9 mouse cellular contexts compared by ENCODE assay signal in genomic region chr2:36276454-36276853, GRCm38 (mm10). TPM values are rescaled to one million over a fixed set of nuclear protein-coding genes. Genes with fewer than 3 reads are reported as not detected.
DNase-seq lines count a peak whose midpoint lies in the region; ATAC-seq and TF ChIP-seq lines count a peak whose summit lies in the region.
"Had no signal": no experiment of that assay in that cellular context is flagged by ENCODE, and none has a peak within 500 bp of the region (broad histone marks: within the 10 kb centered on the region; RNA-seq: fewer than 3 reads in every experiment).

No protein-coding gene starts in this region.

- no peaks in the 10 kb centered on the region for H3K9me3 ChIP-seq in liver, embryonic 12.5 days (replicated peaks)
- no peaks in the 10 kb centered on the region for H3K9me3 ChIP-seq in midbrain, embryonic 16.5 days (replicated peaks; ENCODE audit: control insufficient read depth, low read length, poor library complexity, severe bottlenecking)
- H3K9me3 ChIP-seq: embryonic facial prominence, embryonic 15.5 days had no signal

- peak; percentile 17; the same call in 1 of the 2 replicates for TF ChIP-seq CTCF in bone marrow, adult 2 months (IDR thresholded peaks at IDR 0.05; ENCODE audit: control insufficient read depth, insufficient read depth, low read length)

- no peak overlapping the region for H3K4me3 ChIP-seq in liver, embryonic 12.5 days
- H3K4me3 ChIP-seq in bone marrow, adult 2 months (replicated peaks; ENCODE audit: control insufficient read depth, low read depth, low read length): no peak overlapping the region
- no peak overlapping the region for H3K4me3 ChIP-seq in midbrain, embryonic 16.5 days (ENCODE audit: low read depth, low read length)
- H3K4me3 ChIP-seq: embryonic facial prominence, embryonic 15.5 days had no signal

- no peak overlapping the region for H3K9ac ChIP-seq in liver, embryonic 12.5 days
- H3K9ac ChIP-seq in midbrain, embryonic 16.5 days (ENCODE audit: low read depth, low read length): no peak overlapping the region
- H3K9ac ChIP-seq: embryonic facial prominence, embryonic 15.5 days had no signal

- no peak overlapping the region for H3K27ac ChIP-seq in liver, embryonic 12.5 days
- H3K27ac ChIP-seq in bone marrow, adult 2 months (ENCODE audit: control insufficient read depth, insufficient read depth, low read depth, low read length, poor library complexity): no peak overlapping the region
- H3K27ac ChIP-seq in midbrain, embryonic 16.5 days (ENCODE audit: low read length): no peak overlapping the region
- H3K27ac ChIP-seq: embryonic facial prominence, embryonic 15.5 days had no signal

- H3K36me3 ChIP-seq in liver, embryonic 12.5 days: no peaks in the 10 kb centered on the region
- H3K36me3 ChIP-seq in midbrain, embryonic 16.5 days (ENCODE audit: control insufficient read depth, insufficient read depth, low read length): no peaks in the 10 kb centered on the region
- H3K36me3 ChIP-seq: embryonic facial prominence, embryonic 15.5 days had no signal

- TF ChIP-seq POLR2A in bone marrow, adult 2 months (IDR thresholded peaks at IDR 0.05; ENCODE audit: borderline replicate concordance, control insufficient read depth, low read depth, low read length): no peak

- intact Hi-C loops in left cerebral cortex, postnatal 25 days (cut with DNase I): loop anchor here (1.0 kb wide), 1 partner anchor 267 kb away; no protein-coding TSS in a partner anchor

- H3K27me3 ChIP-seq in liver, embryonic 12.5 days (replicated peaks): no peaks in the 10 kb centered on the region
- H3K27me3 ChIP-seq in midbrain, embryonic 16.5 days (ENCODE audit: control insufficient read depth, insufficient read depth, low read depth, low read length): no peaks in the 10 kb centered on the region; the same call in 1 of the 2 replicates
- H3K27me3 ChIP-seq: embryonic facial prominence, embryonic 15.5 days had no signal

- H3K4me2 ChIP-seq in liver, embryonic 12.5 days: no peak overlapping the region
- H3K4me2 ChIP-seq in midbrain, embryonic 16.5 days (ENCODE audit: low read length): no peak overlapping the region
- H3K4me2 ChIP-seq: embryonic facial prominence, embryonic 15.5 days had no signal

- ATAC-seq in liver, embryonic 12.5 days: no peak
- ATAC-seq in midbrain, embryonic 16.5 days: peak; percentile 32; the same call in 1 of the 2 replicates

- 26% methylated on average over 4 of the region's 4 CpGs for WGBS in liver, embryonic 12.5 days (ENCODE audit: insufficient replicate concordance)
- WGBS in bone marrow, adult 2 months: 24% methylated on average over 4 of the region's 4 CpGs
- 39% methylated on average over 4 of the region's 4 CpGs for WGBS in midbrain, embryonic 16.5 days

- peak; percentile 28 for DNase-seq in liver
- peak; percentile 50 for DNase-seq in fibroblast of lung, adult 2 months (ENCODE audit: low read depth)
- DNase-seq in kidney, adult 18-20 months: peak; percentile 64
- DNase-seq in left cerebral cortex, postnatal 25 days (ENCODE audit: low spot score in 2 of 2): peak; percentile 68 to 72
- DNase-seq in telencephalon, adult 2 months (ENCODE audit: low read depth, low spot score): peak; percentile 41

- no peaks in the 10 kb centered on the region for H3K4me1 ChIP-seq in liver, embryonic 12.5 days
- H3K4me1 ChIP-seq in bone marrow, adult 2 months (ENCODE audit: control insufficient read depth, insufficient read depth, low read length): peaks cover 5% of the 10 kb centered on the region
- no peaks in the 10 kb centered on the region for H3K4me1 ChIP-seq in midbrain, embryonic 16.5 days (ENCODE audit: control insufficient read depth, insufficient read depth, low read length)
- H3K4me1 ChIP-seq: embryonic facial prominence, embryonic 15.5 days had no signal

RNA-seq across cellular contexts. Expression of gene Ptgs1, which starts 46.2 kb away (rescaled TPM):
- polyA plus RNA-seq in liver, embryonic 12.5 days (2016; fragmentation: Nextera tagmentation; extraction: Ambion mirVana): 21.1 and 21.4 TPM in 2 replicates
- 33.4 and 88.0 TPM in 2 replicates for polyA plus RNA-seq in bone marrow, adult 2 months (2011; ENCODE audit: insufficient read depth, insufficient read length, low replicate concordance, missing spikeins)
- 10 to 100 TPM; 15.5 to 19.8 TPM for total RNA-seq in left cerebral cortex, postnatal 25 days (2021)
- 4.0 and 5.5 TPM in 2 replicates for polyA plus RNA-seq in midbrain, embryonic 16.5 days (2015; fragmentation: Nextera tagmentation; extraction: Ambion mirVana)
